Mouse (Mus musculus): ENCODE measurements around the gene Gm3415.

- TF ChIP-seq CTCF (IDR thresholded peaks at IDR 0.05; ENCODE audit: control insufficient read depth, insufficient read depth, insufficient read length) = no peak
- no peak for TF ChIP-seq USF1 (IDR thresholded peaks at IDR 0.05; ENCODE audit: low read depth)
- TF ChIP-seq MAX (IDR thresholded peaks at IDR 0.05) = no peak
- no peak for TF ChIP-seq MYOD1 (IDR thresholded peaks at IDR 0.05; ENCODE audit: control insufficient read depth, insufficient read length, low read depth)
- no peak for TF ChIP-seq MYOG (IDR thresholded peaks at IDR 0.05; ENCODE audit: control insufficient read depth, extremely low read depth, insufficient read length)
Observed at GRCm38 (mm10) chr5:146576668-146577067, 20.7 kb downstream of the Gm3415 start.
